Mouse (Mus musculus) left cerebral cortex, postnatal 14 days (tissue): ENCODE results near the gene Olfr979. TPM values are rescaled to one million over a fixed set of nuclear protein-coding genes. Genes with fewer than 3 reads are reported as not detected.
"Not testable (repeated sequence)": the region's sequence is repeated elsewhere in the genome, so short reads cannot be mapped to it uniquely, and the experiment has no call there.

Source experiments
- DNase-seq, 2 experiments: peaks; one replicate each; pipeline ENCODE4 v3.0.0; 2021 to 2022; ENCODE audit warnings: low spot score in 2 of 2, mixed read lengths in 1 of 2
- intact Hi-C: fragments of 180-260 bp; cut with DNase I; formaldehyde crosslinking; loops from one replicate; pipeline ENCODE4 v1.15.1; 2025
- long read RNA-seq, 2 experiments: library from polyadenylated mRNA; stranded (forward); transcript quantifications; one replicate each; pipeline ENCODE4 v2.0.0; 2021
- total RNA-seq, 2 experiments: library from RNA; stranded (reverse); gene quantifications; 2 replicates each; pipeline ENCODE4 v1.2.3; 2021

The Olfr979 gene
- total RNA-seq: not detected
- long read RNA-seq, experiment 1: 0 reads
- long read RNA-seq, experiment 2: 0 reads

DNA sequence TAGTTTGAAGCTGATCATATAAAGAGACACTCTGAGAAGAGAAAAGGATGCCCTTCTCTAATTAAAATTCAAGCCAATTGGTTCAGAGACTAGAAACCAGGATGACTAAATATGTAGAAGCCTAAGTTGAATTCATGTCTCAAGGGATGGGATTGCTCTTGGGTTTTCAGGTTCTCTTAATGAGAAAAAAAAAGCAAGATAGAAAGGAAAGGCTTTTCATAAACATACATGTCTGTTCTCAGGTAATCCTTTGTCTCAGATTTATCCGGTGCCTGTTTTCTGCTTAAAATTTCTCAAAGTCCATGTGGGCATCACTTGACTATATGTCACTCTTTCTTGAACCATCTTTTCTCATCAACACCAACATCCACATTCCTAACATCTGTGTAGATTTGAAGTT, at the start of gene Olfr979:
Gene Olfr979 (minus strand): TSS at position 101 of the 400 bp plus-strand sequence.
- DNase-seq: no peak
- intact Hi-C loops: no loop called here

DNA sequence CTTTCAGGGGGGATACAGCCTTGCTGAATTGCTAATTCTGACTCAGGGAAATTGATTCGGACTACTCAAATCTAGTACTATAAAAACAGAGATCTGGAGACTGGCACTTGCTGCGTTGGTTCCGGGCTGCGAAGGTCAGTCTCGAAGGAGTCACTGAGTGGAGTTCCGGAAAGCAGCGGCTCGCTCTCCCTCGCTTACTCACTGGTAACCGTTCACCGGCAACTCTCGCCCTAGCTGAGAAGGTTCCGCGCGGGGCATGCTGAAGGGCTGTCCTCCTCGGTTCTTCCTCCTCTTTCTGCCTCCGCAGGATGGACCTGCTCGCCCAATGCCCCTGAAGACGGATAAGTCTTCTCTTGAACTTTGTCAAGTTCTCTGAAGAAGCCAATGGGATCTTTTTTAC, 46.9 kb upstream of the Olfr979 start:
- intact Hi-C loops: no loop called here
- no peak for DNase-seq

DNA sequence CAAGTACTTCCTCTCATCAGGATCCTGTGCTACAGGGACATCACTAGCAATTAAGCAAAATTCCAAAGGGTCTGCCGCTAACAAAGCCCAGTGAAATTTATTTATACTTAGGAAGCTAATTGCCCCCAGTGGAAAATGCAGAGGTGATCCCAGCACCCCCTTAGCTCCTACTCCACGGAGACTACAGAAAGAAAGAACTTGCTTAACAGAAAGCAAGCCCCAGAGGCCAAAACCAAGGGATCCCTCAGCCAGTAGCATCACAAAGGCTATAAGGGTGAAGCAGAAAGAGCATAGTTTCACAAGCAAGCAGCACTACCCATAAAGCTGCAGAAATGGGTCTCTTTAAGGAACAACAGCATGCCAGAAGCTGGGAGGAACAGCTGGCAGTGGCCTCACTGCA, 17.9 kb upstream of the Olfr979 start, which contains the start of gene Olfr981:
Gene Olfr981 (plus strand): TSS at position 301 of the 400 bp plus-strand sequence.
- intact Hi-C loops: no loop called here
- DNase-seq: no peak

DNA sequence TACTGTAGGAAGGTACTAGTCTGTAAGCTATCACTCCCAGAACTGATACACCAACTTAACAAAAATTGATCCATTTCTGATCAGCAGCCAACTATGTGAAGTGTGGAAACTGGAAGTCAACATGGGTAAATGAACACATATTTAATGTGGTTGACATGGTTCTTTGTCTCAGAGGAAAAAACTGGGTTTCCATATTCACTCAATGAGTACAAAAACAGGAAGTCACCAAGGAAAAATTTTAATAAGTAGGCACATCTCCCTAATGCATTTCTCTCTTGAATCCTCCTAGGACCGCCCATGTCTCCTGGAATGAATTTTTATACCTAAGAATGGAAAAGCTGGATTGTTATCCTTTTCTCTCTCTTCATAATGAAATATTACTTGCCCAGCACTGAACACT, 6.2 kb upstream of the Olfr979 start, which contains the start of gene Olfr980:
Gene Olfr980 (minus strand): TSS at position 101 of the 400 bp plus-strand sequence.
- intact Hi-C loops: no loop called here
- no peak for DNase-seq

DNA sequence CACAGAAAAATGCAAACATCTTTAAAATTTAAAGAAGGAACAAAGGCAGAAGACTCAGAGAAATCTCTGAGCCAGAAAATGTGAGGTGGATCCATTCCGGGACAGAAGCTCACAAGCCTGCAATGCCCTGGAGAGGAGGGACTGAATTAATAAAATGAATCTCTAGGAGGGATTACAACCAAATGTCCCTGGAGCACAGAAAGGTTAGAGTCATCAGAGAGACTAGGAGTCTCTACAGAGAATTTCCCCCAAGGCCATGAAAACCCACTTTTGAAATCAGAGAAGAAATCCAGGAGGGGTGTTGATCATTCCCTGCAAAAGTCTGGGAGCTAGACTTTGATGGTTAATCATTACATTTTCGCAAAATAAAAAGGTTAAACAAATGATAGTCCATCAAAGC, 11.5 kb downstream of the Olfr979 start, which contains the start of gene Olfr978:
Gene Olfr978 (plus strand): TSS at position 301 of the 400 bp plus-strand sequence.
- no peak for DNase-seq
- intact Hi-C loops: no loop called here

DNA sequence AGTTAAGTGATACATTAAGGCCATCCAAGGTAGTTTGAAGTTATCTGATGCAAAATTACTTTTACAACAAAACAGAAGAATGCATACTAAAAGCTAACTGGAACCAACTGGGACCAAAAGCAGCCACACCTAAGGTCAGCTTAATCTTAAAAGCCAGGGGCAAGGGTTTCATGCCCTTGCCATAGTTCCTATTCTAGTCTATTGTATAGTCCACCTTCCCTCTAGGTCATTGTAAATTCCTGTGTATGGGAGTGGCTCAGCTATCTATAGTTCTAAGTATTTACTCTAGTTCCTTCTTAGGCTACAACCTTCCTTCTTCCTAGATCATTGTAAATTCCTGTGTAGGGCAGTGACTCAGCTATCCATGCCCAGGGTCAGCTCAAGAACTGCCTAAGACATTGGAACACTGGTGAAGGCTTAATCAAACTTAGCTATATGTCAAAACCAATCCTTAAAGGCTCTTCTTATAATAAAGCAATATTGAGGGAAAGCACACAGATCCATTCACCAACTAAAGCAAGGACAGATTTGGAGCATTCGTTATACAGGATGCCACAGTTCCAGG, 26.6 kb downstream of the Olfr979 start:
- intact Hi-C loops, DNase-seq: not testable (repeated sequence)

DNA sequence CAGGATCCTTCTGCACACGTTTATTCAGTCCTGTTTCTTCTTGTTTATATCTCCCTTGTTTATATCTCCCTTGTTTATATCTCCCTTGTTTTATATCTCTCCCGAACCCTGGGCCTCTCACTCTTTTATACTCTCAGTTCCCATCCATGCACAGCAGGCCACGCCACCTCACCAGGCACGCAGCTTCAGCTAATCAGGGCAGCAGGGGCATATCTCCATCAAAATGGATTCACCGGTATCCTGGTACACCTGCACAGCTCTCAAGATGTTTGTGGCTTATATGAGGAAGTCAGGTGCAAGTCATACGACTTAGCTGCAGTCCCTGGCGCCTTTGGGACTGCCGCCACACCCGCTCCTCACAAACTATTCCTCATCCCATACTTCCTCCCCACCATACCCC, 42.2 kb downstream of the Olfr979 start, which contains the start of gene Olfr976:
Gene Olfr976 (minus strand): TSS at position 101 of the 400 bp plus-strand sequence.
- DNase-seq, intact Hi-C loops: not testable (repeated sequence)

DNA sequence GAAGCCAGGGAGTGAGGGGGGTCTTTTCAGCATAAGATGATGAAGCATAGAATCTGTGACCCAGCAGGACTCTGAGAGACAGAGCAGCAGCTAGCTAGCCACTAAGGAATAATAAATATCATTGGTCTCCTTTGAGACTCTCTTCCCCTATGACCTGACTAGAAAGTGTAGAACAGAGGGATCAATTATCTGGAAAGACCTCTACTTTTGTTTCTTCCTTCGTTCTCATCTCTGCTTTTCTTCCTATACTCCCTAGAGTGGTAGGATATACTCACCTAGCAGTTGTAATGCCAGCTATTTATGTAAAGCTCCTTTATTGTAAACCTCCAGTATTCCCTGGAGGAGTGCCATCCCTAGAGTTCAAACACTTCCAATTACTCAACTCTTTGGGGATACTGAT, 51.3 kb downstream of the Olfr979 start, which contains the start of gene Olfr975:
Gene Olfr975 (minus strand): TSS at position 101 of the 400 bp plus-strand sequence.
- intact Hi-C loops: no loop called here
- DNase-seq: no peak

Other genes with a start within 250 kb of the Olfr979 start
- not detected for gene Olfr968, start 220.2 kb downstream of the Olfr979 start, total RNA-seq
- not detected for gene Olfr969, start 212.5 kb downstream of the Olfr979 start, total RNA-seq
- gene Olfr970, start 194.6 kb downstream of the Olfr979 start, total RNA-seq: not detected
- not detected for gene Olfr971, start 166.6 kb downstream of the Olfr979 start, total RNA-seq
- gene Olfr972, start 137.0 kb downstream of the Olfr979 start, total RNA-seq: not detected
- not detected for gene Olfr229, start 96.1 kb downstream of the Olfr979 start, total RNA-seq
- gene Olfr974, start 66.0 kb downstream of the Olfr979 start, total RNA-seq: not detected
- not detected for gene Olfr975, start 51.4 kb downstream of the Olfr979 start, total RNA-seq
- not detected for gene Olfr976, start 42.3 kb downstream of the Olfr979 start, total RNA-seq
- gene Olfr978, start 11.4 kb downstream of the Olfr979 start, total RNA-seq: not detected
- not detected for gene Olfr980, start 6.1 kb upstream of the Olfr979 start, total RNA-seq
- gene Olfr981, start 18.0 kb upstream of the Olfr979 start, total RNA-seq: not detected
- gene Olfr982, start 70.4 kb upstream of the Olfr979 start, total RNA-seq: not detected
- gene Olfr983, start 90.1 kb upstream of the Olfr979 start, total RNA-seq: not detected
- gene Olfr984, start 110.7 kb upstream of the Olfr979 start, total RNA-seq: under 1 TPM in 1 of 2 experiments, not detected in 1; 0.07 TPM
- gene Olfr985, start 126.7 kb upstream of the Olfr979 start, total RNA-seq: not detected
- not detected for gene Tmem225, start 144.7 kb upstream of the Olfr979 start, total RNA-seq
- gene Olfr986, start 177.5 kb upstream of the Olfr979 start, total RNA-seq: under 1 TPM in 1 of 2 experiments, not detected in 1; 0.13 TPM
- gene Zfp202, start 188.9 kb upstream of the Olfr979 start, total RNA-seq: 1 to 10 TPM; 2.3 to 2.5 TPM